Mouse (Mus musculus): Measurements from ENCODE around the gene Ereg.

The Ereg gene

DNA sequence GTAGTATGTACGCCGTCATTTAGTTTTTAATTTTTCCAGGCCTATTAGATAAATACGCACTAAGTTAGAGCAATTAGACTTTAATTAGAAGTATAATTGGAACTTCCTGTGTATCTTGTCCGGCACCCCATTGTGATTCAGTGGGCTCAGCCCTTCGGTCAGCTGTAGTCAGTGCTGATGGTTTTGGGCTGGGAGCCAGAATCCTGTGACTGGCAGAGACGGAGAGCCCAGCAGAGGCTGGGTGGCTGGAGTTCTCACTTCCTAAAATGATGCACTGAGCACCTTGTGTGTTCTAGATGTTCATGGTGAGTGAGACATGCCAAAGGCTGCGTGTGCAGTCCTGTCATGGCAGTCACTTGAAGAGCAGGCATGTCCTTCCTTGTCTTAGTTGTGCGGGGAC, 36.6 kb downstream of the Ereg start:
- no peak for DNase-seq (ENCODE audit: low spot score)

GRCm38 (mm10) chr5:91113967-91114366, 39.5 kb downstream of the Ereg start:
- DNase-seq (ENCODE audit: low spot score): no peak

DNA sequence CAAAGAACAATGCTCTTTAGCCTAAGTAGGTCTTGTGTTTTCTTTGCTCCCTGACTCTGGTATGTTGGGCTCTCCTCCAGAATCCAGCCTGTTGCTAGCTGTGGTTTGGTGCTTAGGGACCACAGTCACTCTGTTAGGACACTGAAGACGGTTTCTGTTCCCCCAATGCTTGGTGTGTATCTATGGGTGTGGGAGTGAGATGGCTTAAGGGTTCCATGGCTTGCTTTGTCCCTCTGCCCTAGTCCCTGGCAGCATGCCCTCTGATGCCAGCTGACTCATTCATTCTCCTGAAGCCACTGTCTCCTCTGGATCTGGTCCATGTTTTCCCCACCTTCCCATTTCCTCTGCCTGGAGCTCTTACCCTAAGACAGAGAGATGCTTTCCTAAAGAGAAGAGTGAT, 40.2 kb downstream of the Ereg start:
- DNase-seq (ENCODE audit: low spot score): no peak

- DNase-seq (ENCODE audit: low spot score): no peak
Measured at GRCm38 (mm10) chr5:91118618-91119017, 44.2 kb downstream of the Ereg start.

GRCm38 (mm10) chr5:91123404-91123803, 49.0 kb downstream of the Ereg start:
- DNase-seq (ENCODE audit: low spot score): no peak

DNA sequence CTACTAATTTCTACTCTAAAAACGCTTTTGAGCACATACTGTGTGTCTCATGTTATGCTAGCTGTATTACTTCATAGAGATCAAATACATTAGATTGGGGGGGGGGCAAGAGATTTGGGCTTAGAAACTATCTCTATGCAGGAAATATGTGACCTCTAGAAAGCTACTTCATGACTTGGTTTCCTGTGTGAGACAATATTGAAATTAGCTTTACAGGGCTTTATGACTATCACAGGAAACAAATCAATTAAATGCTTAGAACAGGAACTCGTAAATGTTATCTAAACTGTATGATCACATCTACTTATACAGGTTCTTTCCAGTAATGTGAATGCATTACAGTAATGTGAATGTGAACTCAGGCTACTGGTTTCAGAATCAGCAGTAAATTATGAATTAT, 49.7 kb downstream of the Ereg start:
- no peak for DNase-seq (ENCODE audit: low spot score)

GRCm38 (mm10) chr5:91126623-91127022, 52.2 kb downstream of the Ereg start:
- no peak for DNase-seq (ENCODE audit: low spot score)

DNA sequence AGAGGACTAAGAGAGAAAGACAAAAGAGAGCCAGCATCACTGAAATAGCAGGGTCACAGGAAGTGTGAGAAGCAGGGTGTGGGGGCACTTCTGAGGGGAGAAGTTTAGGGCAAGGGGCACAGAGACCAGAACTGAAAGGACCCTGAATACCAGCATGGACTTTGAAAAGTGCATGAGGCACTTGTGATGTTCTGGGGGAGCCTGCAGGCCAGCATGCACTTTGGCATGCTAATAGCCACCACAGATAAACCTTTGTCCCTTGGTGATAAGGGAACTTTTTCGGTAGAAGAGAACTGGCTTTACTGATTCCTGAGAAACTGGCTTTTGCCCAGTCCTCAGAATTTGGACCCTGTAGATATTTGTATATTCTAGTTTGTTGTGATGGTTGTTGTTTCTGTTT, 60.5 kb downstream of the Ereg start:
- DNase-seq (ENCODE audit: low spot score): no peak

- DNase-seq (ENCODE audit: low spot score): no peak
Measured at GRCm38 (mm10) chr5:91138970-91139369, 64.5 kb downstream of the Ereg start.

GRCm38 (mm10) chr5:91139446-91139873, 65.0 kb downstream of the Ereg start, which contains the start of gene Areg:
TSS of gene Areg (plus strand) at chr5:91139599.
- peak; percentile 11 for DNase-seq (ENCODE audit: low spot score)

- DNase-seq (ENCODE audit: low spot score): no peak
Measured at GRCm38 (mm10) chr5:91140896-91141448, 66.5 kb downstream of the Ereg start.
